Mouse (Mus musculus) lung, postnatal 0 days (tissue): Measurements from ENCODE around the gene Prex1. TPM values are rescaled to one million over a fixed set of nuclear protein-coding genes. Genes with fewer than 3 reads are reported as not detected.
A peak's percentile ranks its signal among the peaks of the same experiment; 100 is the strongest.

Source experiments
- ATAC-seq: fragments of 200-750 bp; cut with Nextera tagmentation; 2 replicates; pipeline ENCODE4 v1.8.0; 2017; ENCODE audit warnings: moderate library complexity
- DNase-seq: peaks from one replicate; pipeline ENCODE4 v3.0.0-alpha.2; 2016; ENCODE audit warnings: low spot score
- H3K27ac ChIP-seq: fragments of 300-500 bp; sonication (generic); 2 replicates; pipeline ENCODE4 v1.5.1; 2014; ENCODE audit warnings: antibody characterized with exemption, mild to moderate bottlenecking, low read length, mixed read lengths
- H3K27me3 ChIP-seq: fragments of 300-500 bp; sonication (generic); replicated peaks from 2 replicates; pipeline ENCODE4 v1.6.1; 2014; ENCODE audit warnings: low read length, mixed read lengths; ENCODE audit not compliant: insufficient read depth
- H3K36me3 ChIP-seq: fragments of 300-500 bp; sonication (generic); 2 replicates; pipeline ENCODE4 v1.6.1; 2014; ENCODE audit warnings: low read length, mixed read lengths; ENCODE audit not compliant: insufficient read depth
- H3K4me1 ChIP-seq: fragments of 300-500 bp; sonication (generic); 2 replicates; pipeline ENCODE4 v1.6.1; 2014; ENCODE audit warnings: antibody characterized with exemption, low read depth, low read length, mixed read lengths; ENCODE audit not compliant: insufficient read depth
- H3K4me2 ChIP-seq: fragments of 300-500 bp; sonication (generic); replicated peaks from 2 replicates; pipeline ENCODE4 v1.6.1; 2014; ENCODE audit warnings: low read depth, mild to moderate bottlenecking, low read length, moderate library complexity, mixed read lengths
- H3K4me3 ChIP-seq: fragments of 300-500 bp; sonication (generic); 2 replicates; pipeline ENCODE4 v1.5.1; 2014; ENCODE audit warnings: low read depth, low read length
- H3K9ac ChIP-seq: fragments of 300-500 bp; sonication (generic); replicated peaks from 2 replicates; pipeline ENCODE4 v1.6.1; 2014; ENCODE audit warnings: low read depth, mild to moderate bottlenecking
- H3K9me3 ChIP-seq: fragments of 300-500 bp; sonication (generic); 2 replicates; pipeline ENCODE4 v1.6.1; 2016; ENCODE audit warnings: low read length, mixed read lengths
- CTCF ChIP-seq: IDR thresholded peaks from 2 replicates; pipeline ENCODE4 v1.5.1; 2016; ENCODE audit warnings: antibody characterized with exemption, mild to moderate bottlenecking
- EP300 ChIP-seq: IDR thresholded peaks from 2 replicates; pipeline ENCODE4 v1.6.1; 2016; ENCODE audit warnings: antibody characterized with exemption, mild to moderate bottlenecking, control low read depth
- WGBS: fragments of 180-500 bp; shearing (Covaris S2); extraction: QIAGEN DNeasy Blood & Tissue Kit; methylation state at CpG from one replicate; pipeline ENCODE4 v1.1.7; 2014; 5-methylcytosine and 5-hydroxymethylcytosine counted together
- polyA plus RNA-seq: library from polyadenylated mRNA; unstranded; fragments of >200 nt; fragmentation: Nextera tagmentation; extraction: Ambion mirVana; gene quantifications from 2 replicates; pipeline ENCODE4 v1.2.1, GENCODE M21; 2015

The Prex1 gene
- polyA plus RNA-seq, 1 experiment from 2014 or later: 6.9 TPM

DNA sequence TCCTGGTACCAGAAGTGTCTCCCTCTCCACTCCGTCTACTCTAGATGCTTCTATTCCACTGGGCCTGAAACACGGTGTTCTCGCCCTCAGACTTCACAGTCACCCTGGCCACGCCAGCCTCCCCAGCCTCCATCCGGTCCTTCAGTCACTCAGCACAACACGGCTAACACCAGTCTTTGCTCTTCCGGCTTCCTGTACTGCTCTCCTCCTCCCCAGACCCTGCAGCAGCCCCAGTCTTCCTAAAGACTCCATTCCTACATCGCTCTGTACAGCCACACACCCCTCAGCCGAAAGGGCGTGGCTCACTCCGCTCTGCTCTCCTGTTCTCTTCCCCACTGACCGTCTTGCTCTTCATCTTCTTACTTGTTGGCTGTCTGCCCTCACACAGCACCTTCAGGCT is 39.7 kb downstream of the Prex1 start:
- Histone ChIP-seq H3K4me1 (no peaks in the 10 kb centered on the region), H3K27ac (no peak overlapping the region), H3K4me3 (no peak overlapping the region), H3K27me3 (no peaks in the 10 kb centered on the region), H3K9ac (no peak overlapping the region), H3K36me3 (no peaks in the 10 kb centered on the region), H3K9me3 (no peaks in the 10 kb centered on the region), H3K4me2 (no peak overlapping the region)
- ATAC-seq (no peak), DNase-seq (no peak)
- WGBS: 58% methylated on average over 12 of the region's 12 CpGs
- TF ChIP-seq EP300 (no peak), CTCF (no peak)

DNA sequence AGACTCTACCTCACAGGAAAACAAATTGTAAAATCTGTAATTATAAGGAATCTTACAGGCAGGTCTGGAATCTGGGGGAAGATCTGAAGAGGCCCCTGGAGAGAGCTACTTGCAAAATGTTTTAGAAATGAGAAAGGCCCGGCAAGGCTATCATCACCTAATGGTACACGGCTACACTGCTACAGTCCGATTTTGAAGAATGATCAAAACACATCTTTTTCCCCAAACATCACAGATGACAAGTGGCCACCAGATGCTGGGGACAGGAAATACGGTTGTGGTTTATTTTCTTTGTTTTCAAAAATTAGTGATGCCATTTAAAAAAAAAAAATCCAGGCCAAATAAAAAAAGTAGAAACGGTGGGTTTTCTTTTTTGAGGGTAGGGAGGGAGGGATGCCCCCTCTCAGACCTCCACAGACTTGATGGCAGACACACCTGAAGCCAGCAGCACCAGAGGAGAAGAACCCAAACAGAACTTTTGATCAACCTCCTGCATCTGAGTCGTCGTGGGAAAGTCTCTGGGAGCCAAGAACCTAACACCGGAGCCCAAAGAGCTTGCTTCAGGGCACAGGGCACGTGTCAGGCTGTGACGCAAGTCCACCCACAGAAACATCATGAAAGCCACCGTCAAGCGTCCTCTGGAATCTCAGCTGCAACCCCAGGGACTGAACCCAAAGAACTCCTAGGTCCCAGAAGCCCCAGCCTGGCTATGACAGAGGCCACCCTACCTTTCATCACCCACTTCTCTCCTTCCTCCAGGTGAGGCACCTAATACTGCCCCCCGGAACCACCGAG is 41.3 kb downstream of the Prex1 start:
- H3K4me2 ChIP-seq: no peak overlapping the region
- no peaks in the 10 kb centered on the region for H3K36me3 ChIP-seq
- no peak overlapping the region for H3K27ac ChIP-seq
- no peak overlapping the region for H3K9ac ChIP-seq
- ATAC-seq: no peak
- no peak overlapping the region for H3K4me3 ChIP-seq
- H3K4me1 ChIP-seq: no peaks in the 10 kb centered on the region
- H3K9me3 ChIP-seq: no peaks in the 10 kb centered on the region
- no peak for TF ChIP-seq EP300
- TF ChIP-seq CTCF: no peak
- WGBS: 70% methylated on average over 14 of the region's 14 CpGs
- H3K27me3 ChIP-seq: no peaks in the 10 kb centered on the region
- DNase-seq: no peak

DNA sequence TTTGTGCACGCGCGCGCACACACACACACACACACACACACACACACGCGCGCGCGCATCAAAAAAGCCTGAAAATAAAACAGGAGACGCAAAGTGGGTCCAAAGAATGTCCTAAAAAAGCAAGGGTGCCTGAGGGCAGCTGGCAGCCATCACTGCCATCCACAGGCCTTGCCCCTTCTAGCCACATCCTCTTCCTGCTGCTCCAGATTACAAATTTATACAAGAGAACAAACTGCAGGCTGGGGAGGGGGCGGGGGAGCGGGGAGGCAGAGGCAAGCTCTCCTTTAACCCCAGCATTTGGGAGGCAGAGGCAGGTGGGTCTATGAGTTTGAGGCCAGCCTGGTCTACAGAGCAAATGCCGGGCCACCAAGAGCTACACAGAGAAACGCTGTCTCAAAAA is 42.0 kb downstream of the Prex1 start:
- no peaks in the 10 kb centered on the region for H3K27me3 ChIP-seq
- H3K4me2 ChIP-seq: no peak overlapping the region
- no peak for ATAC-seq
- no peaks in the 10 kb centered on the region for H3K4me1 ChIP-seq
- no peak overlapping the region for H3K9ac ChIP-seq
- H3K9me3 ChIP-seq: no peaks in the 10 kb centered on the region
- no peak overlapping the region for H3K27ac ChIP-seq
- H3K36me3 ChIP-seq: no peaks in the 10 kb centered on the region
- TF ChIP-seq CTCF (no peak), EP300 (no peak)
- no peak for DNase-seq
- 84% methylated on average over 14 of the region's 14 CpGs for WGBS
- H3K4me3 ChIP-seq: no peak overlapping the region

DNA sequence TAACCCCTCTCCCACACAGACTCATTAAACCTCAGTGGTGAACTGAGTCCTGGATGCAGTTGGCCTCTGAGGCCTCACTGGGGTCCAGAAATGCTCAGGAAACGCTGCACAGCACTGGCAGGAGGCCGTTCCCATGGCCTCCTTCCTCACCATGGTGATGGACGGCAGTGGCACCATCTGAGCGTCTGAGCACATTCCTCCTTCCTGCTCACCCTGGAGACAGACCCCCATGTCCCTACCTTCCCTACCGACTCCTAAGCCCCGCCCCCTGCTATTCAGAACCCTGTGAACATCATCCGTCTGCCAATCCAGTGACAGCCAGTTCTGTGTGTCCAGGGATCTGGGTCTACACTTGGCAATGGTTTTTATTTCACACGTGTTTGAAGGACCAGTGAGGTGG is 42.6 kb downstream of the Prex1 start:
- TF ChIP-seq EP300 (no peak), CTCF (no peak)
- DNase-seq (no peak), ATAC-seq (no peak)
- H3K36me3 ChIP-seq: no peaks in the 10 kb centered on the region
- H3K4me2 ChIP-seq: no peak overlapping the region
- H3K9me3 ChIP-seq: no peaks in the 10 kb centered on the region
- no peaks in the 10 kb centered on the region for H3K4me1 ChIP-seq
- no peak overlapping the region for H3K27ac ChIP-seq
- no peaks in the 10 kb centered on the region for H3K27me3 ChIP-seq
- no peak overlapping the region for H3K9ac ChIP-seq
- H3K4me3 ChIP-seq: no peak overlapping the region
- 25% methylated on average over 8 of the region's 8 CpGs for WGBS

DNA sequence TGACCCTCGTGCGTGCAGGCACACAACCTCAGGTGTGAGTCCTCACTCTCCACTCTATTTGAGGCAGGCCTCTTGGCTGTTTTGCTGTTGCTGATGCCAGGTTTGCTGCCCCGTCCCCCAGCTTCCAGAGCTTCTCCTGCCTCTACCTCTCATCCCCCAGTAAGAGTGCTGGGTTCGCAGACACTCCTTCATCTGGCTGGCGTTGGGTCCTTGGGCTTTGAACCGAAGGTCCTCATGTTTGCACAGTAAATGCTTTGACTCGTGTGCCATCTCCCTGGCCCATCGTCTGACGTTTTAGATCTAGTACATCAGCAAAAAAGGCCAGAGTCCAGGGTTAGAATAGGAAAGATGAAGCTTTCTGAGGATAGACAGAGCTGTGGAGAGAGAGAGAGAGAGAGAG is 43.7 kb downstream of the Prex1 start:
- DNase-seq (no peak), ATAC-seq (no peak)
- Histone ChIP-seq H3K9ac (no peak overlapping the region), H3K4me2 (no peak overlapping the region), H3K27me3 (no peaks in the 10 kb centered on the region), H3K9me3 (no peaks in the 10 kb centered on the region), H3K27ac (no peak overlapping the region), H3K4me1 (no peaks in the 10 kb centered on the region), H3K36me3 (no peaks in the 10 kb centered on the region), H3K4me3 (no peak overlapping the region)
- WGBS: 58% methylated on average over 9 of the region's 9 CpGs
- TF ChIP-seq CTCF (no peak), EP300 (no peak)

DNA sequence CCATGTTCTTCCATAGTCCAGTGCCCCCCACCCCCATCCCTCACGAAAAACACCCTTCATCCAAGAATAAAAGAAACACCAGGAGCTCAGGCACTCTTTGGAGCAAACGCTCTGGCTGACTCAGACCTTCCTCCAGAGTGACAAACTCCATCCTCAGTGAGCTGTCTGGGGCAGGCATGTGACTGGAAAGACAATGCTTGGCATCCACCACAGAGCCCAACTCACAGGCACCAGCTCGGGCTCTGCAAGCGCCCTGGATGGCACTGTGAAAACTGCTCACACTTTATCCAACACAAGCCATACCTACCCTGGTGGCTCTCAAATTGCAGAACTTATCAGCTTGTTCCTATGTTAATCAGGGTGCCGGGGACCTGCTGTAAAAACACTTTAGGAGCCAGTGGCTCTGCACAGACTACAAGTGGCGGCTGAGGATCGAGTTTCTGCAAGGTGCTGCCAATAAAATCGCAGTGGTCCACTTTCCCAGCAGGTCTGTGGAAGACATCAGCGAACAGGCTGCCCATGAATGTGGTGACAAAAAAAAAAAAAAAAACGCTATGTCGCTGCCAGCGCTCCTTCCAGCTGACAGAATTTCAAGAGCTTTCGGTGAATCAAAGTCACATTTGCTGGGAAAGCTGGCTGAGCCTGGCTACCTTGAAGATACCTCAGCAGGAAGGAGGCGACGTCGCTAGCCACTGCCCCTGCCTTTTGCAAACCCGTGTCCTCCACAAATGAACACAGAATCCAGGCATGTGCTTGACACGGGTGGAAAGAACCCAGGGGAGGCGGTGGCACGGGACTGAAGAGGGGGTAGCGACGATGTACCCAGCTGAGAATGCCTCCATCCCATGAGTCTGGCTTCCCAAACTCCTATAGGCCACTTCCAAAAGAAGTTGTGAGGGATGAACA is 45.6 kb downstream of the Prex1 start:
- peak; percentile 28; the same call in 1 of the 2 replicates for ATAC-seq
- H3K9ac ChIP-seq: no peak overlapping the region
- no peaks in the 10 kb centered on the region for H3K27me3 ChIP-seq
- no peak overlapping the region for H3K4me3 ChIP-seq
- DNase-seq: no peak
- no peaks in the 10 kb centered on the region for H3K4me1 ChIP-seq
- no peaks in the 10 kb centered on the region for H3K9me3 ChIP-seq
- TF ChIP-seq EP300 (no peak), CTCF (no peak)
- H3K27ac ChIP-seq: no peak overlapping the region
- 37% methylated on average over 22 of the region's 22 CpGs for WGBS
- no peaks in the 10 kb centered on the region for H3K36me3 ChIP-seq
- H3K4me2 ChIP-seq: no peak overlapping the region
